Mouse (Mus musculus): Measurements from ENCODE around the gene Txndc12. TPM values are rescaled to one million over a fixed set of nuclear protein-coding genes. Genes with fewer than 3 reads are reported as not detected.

The Txndc12 gene
- polyA plus RNA-seq (2014; fragmentation: Illumina TruSeq; extraction: RNeasy Lipid Tissue Mini Kit (QIAGEN cat#74804); ENCODE audit: low replicate concordance) = 34.4 TPM

GRCm38 (mm10) chr4:108834115-108834970, at the start of gene Txndc12:
Gene Txndc12, plus strand, starts transcription at chr4:108834601.

GRCm38 (mm10) chr4:108832916-108833827, 1.2 kb upstream of the Txndc12 start, which contains the start of gene Btf3l4:
Gene Btf3l4, minus strand, starts transcription at chr4:108833614.

GRCm38 (mm10) chr4:108847715-108848504, 13.5 kb downstream of the Txndc12 start, which contains the start of gene Kti12:
Gene Kti12, plus strand, starts transcription at chr4:108847785.

GRCm38 (mm10) chr4:108848505-108848848, 14.1 kb downstream of the Txndc12 start, which contains the start of gene A730015C16Rik:
Gene A730015C16Rik, minus strand, starts transcription at chr4:108848619.

GRCm38 (mm10) chr4:108878963-108879822, 44.8 kb downstream of the Txndc12 start, which contains the start of gene Rab3b:
Gene Rab3b, plus strand, starts transcription at chr4:108879063.

Other genes starting within 250 kb of the Txndc12 start
- gene Cc2d1b, start 214.7 kb upstream of the Txndc12 start, polyA plus RNA-seq (2014; fragmentation: Illumina TruSeq; extraction: RNeasy Lipid Tissue Mini Kit (QIAGEN cat#74804); ENCODE audit: low replicate concordance) = 34.9 TPM
- 2.1 TPM for gene 3110021N24Rik, start 115.0 kb upstream of the Txndc12 start, polyA plus RNA-seq (2014; fragmentation: Illumina TruSeq; extraction: RNeasy Lipid Tissue Mini Kit (QIAGEN cat#74804); ENCODE audit: low replicate concordance)
- 34.0 TPM for gene Zfyve9, start 53.8 kb upstream of the Txndc12 start, polyA plus RNA-seq (2014; fragmentation: Illumina TruSeq; extraction: RNeasy Lipid Tissue Mini Kit (QIAGEN cat#74804); ENCODE audit: low replicate concordance)
- 125 TPM for gene Btf3l4, start 987 bp upstream of the Txndc12 start, polyA plus RNA-seq (2014; fragmentation: Illumina TruSeq; extraction: RNeasy Lipid Tissue Mini Kit (QIAGEN cat#74804); ENCODE audit: low replicate concordance)
- 13.5 TPM for gene Kti12, start 13.2 kb downstream of the Txndc12 start, polyA plus RNA-seq (2014; fragmentation: Illumina TruSeq; extraction: RNeasy Lipid Tissue Mini Kit (QIAGEN cat#74804); ENCODE audit: low replicate concordance)
- not detected for gene A730015C16Rik, start 14.0 kb downstream of the Txndc12 start, polyA plus RNA-seq (2014; fragmentation: Illumina TruSeq; extraction: RNeasy Lipid Tissue Mini Kit (QIAGEN cat#74804); ENCODE audit: low replicate concordance)
- gene Rab3b, start 44.5 kb downstream of the Txndc12 start, polyA plus RNA-seq (2014; fragmentation: Illumina TruSeq; extraction: RNeasy Lipid Tissue Mini Kit (QIAGEN cat#74804); ENCODE audit: low replicate concordance) = 0.85 TPM
- gene Nrd1, start 166.1 kb downstream of the Txndc12 start, polyA plus RNA-seq (2014; fragmentation: Illumina TruSeq; extraction: RNeasy Lipid Tissue Mini Kit (QIAGEN cat#74804); ENCODE audit: low replicate concordance) = 238 TPM